Mouse (Mus musculus) ES-E14 (cell line): ENCODE measurements around the gene Glo1.

ENCODE experiments used
- CHD2 ChIP-seq: IDR thresholded peaks from 2 replicates; pipeline ENCODE4 v1.6.1; 2014; ENCODE audit warnings: mild to moderate bottlenecking, low read depth, low read length, inconsistent platforms
- HCFC1 ChIP-seq: IDR thresholded peaks from 2 replicates; pipeline ENCODE4 v1.6.1; 2012; ENCODE audit warnings: low read length, inconsistent platforms, borderline replicate concordance; ENCODE audit not compliant: insufficient read depth
- MAFK ChIP-seq: IDR thresholded peaks from 2 replicates; pipeline ENCODE4 v1.6.1; 2014; ENCODE audit warnings: mild to moderate bottlenecking, low read depth, low read length, inconsistent platforms; ENCODE audit not compliant: insufficient read depth
- ZNF384 ChIP-seq: IDR thresholded peaks from 2 replicates; pipeline ENCODE4 v1.6.1; 2012; ENCODE audit warnings: low read depth, low read length, inconsistent platforms

DNA sequence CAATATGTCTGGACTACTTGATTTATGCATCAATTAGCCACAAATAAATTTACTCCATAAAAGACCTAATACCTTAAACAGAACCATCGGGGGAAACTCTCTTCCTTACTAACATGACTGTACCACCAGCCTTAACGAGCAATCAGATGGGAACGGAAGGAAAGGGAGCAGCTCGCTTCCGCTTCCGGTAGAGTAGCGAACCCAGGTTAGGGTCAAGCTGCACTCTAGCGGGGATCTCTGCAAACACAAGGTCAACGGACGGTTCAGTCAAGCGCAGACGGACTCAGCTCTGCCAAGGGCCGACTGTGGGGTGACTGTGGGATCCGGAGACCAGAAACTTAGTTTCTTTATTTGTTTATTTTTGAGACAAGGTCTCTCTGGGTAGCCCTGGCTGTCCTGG is 24.5 kb downstream of the Glo1 start:
- no peak for TF ChIP-seq HCFC1
- TF ChIP-seq MAFK = no peak
- TF ChIP-seq ZNF384 = no peak
- no peak for TF ChIP-seq CHD2
